Mouse (Mus musculus): Measurements from ENCODE around the gene A3galt2. TPM values are rescaled to one million over a fixed set of nuclear protein-coding genes. Genes with fewer than 3 reads are reported as not detected.

The A3galt2 gene
- polyA plus RNA-seq (2017; shearing (Covaris generic)), result not detected

DNA sequence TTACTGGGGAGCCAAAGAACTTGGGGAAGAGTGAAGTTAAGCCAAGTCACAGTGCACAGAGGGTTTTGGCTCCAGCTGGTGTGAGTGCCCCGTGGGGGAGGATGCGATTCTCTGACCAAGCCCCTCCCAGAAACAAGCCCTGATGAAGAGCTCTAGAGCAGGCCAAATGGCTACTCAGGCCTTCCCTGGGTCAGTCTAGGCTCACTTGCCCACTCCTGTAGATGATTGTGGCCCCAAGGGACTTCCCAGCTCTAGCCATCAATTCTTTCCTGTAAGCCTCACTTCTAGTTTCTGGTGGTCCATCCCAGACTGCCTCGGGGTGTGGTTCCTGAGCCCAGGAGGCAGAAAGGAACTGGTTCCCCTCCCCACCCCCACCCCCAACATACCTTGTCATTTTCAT, at the start of gene A3galt2:
Gene A3galt2 (plus strand): TSS at position 301 of the 400 bp plus-strand sequence.

DNA sequence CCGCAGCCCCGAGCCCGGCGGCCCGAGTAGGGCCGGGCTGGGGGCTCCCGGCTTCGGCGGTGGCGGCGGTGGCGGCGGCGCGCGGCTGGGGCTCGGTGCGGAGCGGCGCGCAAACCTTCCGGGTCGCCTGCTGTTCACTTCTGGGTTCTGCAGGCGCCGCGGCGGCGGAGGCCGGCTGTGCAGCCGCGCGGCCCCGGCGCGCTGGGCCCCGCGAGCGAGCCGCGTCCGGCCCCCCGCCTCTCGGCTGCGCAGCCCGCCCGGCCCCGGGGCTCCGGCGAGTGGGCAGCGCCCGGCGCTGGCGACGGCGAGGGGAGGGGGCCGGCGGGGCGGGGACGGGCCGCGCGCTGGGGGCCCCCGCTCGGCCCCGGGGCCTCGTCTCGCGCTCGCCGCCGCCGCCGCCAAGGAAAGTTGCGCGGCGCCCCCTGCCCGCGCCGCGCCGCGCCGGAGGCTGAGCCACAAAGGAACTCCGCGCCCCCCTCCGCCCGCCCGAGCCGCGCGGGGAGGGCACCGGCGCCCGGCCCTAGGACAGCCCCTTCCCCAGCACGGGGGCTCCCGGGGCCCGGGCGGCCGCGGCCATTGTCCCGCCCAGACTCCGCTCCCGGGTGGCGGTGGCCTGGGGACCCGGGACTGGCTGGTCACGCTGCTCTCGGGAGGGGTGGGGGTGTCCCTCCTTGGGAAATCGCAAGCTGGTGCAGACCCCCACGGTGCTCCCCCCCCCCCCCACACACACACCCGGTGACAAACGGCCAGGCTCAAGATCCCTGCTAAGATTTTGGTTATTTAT, 51.1 kb downstream of the A3galt2 start, which contains the start of gene Zfp362:
Gene Zfp362 (minus strand): TSS at position 3 of the 784 bp plus-strand sequence.

Other genes with a start within 250 kb of the A3galt2 start
- gene Zscan20, start 145.3 kb upstream of the A3galt2 start, polyA plus RNA-seq (2017; shearing (Covaris generic)), result 4.5 TPM
- 0.35 TPM for gene Tlr12, start 136.7 kb upstream of the A3galt2 start, polyA plus RNA-seq (2017; shearing (Covaris generic))
- 152 TPM for gene Phc2, start 100.7 kb upstream of the A3galt2 start, polyA plus RNA-seq (2017; shearing (Covaris generic))
- 19.5 TPM for gene Zfp362, start 50.7 kb downstream of the A3galt2 start, polyA plus RNA-seq (2017; shearing (Covaris generic))
- 8.1 TPM for gene Trim62, start 128.2 kb downstream of the A3galt2 start, polyA plus RNA-seq (2017; shearing (Covaris generic))
- 0.51 TPM for gene Azin2, start 207.1 kb downstream of the A3galt2 start, polyA plus RNA-seq (2017; shearing (Covaris generic))
- 85.1 TPM for gene Ak2, start 236.6 kb downstream of the A3galt2 start, polyA plus RNA-seq (2017; shearing (Covaris generic))